Mouse (Mus musculus) liver, embryonic 14.5 days (tissue): ENCODE data around the gene Vamp1.

ENCODE experiments used
- CTCF ChIP-seq: IDR thresholded peaks from 2 replicates; pipeline ENCODE4 v1.5.1; 2016; ENCODE audit warnings: antibody characterized with exemption, low read depth, control low read depth
- EP300 ChIP-seq: IDR thresholded peaks from 2 replicates; pipeline ENCODE4 v1.6.1; 2016; ENCODE audit warnings: antibody characterized with exemption, low read depth

- no peak for TF ChIP-seq CTCF
- TF ChIP-seq EP300, result no peak
Measured at GRCm38 (mm10) chr6:125196301-125196700, 19.1 kb upstream of the Vamp1 start.
